9 mouse cellular contexts compared by ENCODE assay signal in genomic region chr11:75455041-75455736, GRCm38 (mm10). TPM values are rescaled to one million over a fixed set of nuclear protein-coding genes. Genes with fewer than 3 reads are reported as not detected.
DNase-seq lines count a peak whose midpoint lies in the region; ATAC-seq and TF ChIP-seq lines count a peak whose summit lies in the region.
"Had no signal": no experiment of that assay in that cellular context is flagged by ENCODE, and none has a peak within 500 bp of the region (broad histone marks: within the 10 kb centered on the region; RNA-seq: fewer than 3 reads in every experiment).

No protein-coding gene starts in this region.

- no peaks in the 10 kb centered on the region for H3K9me3 ChIP-seq in forebrain, postnatal 0 days (ENCODE audit: low read length)
- no peaks in the 10 kb centered on the region for H3K9me3 ChIP-seq in limb, embryonic 14.5 days (ENCODE audit: control insufficient read depth, low read length)
- H3K9me3 ChIP-seq in neural tube, embryonic 15.5 days (replicated peaks) = no peaks in the 10 kb centered on the region

- no peak overlapping the region for H3K27ac ChIP-seq in forebrain, postnatal 0 days (ENCODE audit: low read depth, low read length)
- H3K27ac ChIP-seq in limb, embryonic 14.5 days (replicated peaks; ENCODE audit: low read depth, low read length) = peak overlapping the region; percentile 65
- H3K27ac ChIP-seq in neural tube, embryonic 15.5 days (replicated peaks) = peak overlapping the region; percentile 70

- 71% methylated on average over 10 of the region's 10 CpGs for WGBS in forebrain, postnatal 0 days
- WGBS in limb, embryonic 14.5 days = 67% methylated on average over 10 of the region's 10 CpGs
- WGBS in neural tube, embryonic 15.5 days = 77% methylated on average over 10 of the region's 10 CpGs

- TF ChIP-seq POLR2A in limb, embryonic 14.5 days (IDR thresholded peaks at IDR 0.05; ENCODE audit: borderline replicate concordance, extremely low read depth, insufficient read depth, insufficient read length) = no peak

- intact Hi-C loops in left cerebral cortex, postnatal 10 days (cut with DNase I) = loop anchor here (10.0 kb wide), 1 partner anchor 270 kb away; no protein-coding TSS in a partner anchor

- peak; percentile 34 for DNase-seq in thymus, postnatal 0 days (ENCODE audit: low spot score)
- no peak for DNase-seq in thymus, postnatal 10 days (ENCODE audit: low spot score in 2 of 2)
- DNase-seq in forebrain, postnatal 0 days = peak; percentile 13
- no peak for DNase-seq in limb, embryonic 14.5 days (ENCODE audit: low spot score)
- DNase-seq in c-Kit-positive CD71-positive TER-119-positive erythroid progenitor cells, embryonic 14.5 days (ENCODE audit: low spot score) = no peak
- no peak for DNase-seq in layer of hippocampus, adult 9-11 months
- DNase-seq in left cerebral cortex, postnatal 10 days (ENCODE audit: extremely low spot score in 1 of 2, low spot score in 2 of 2) = no peak

- H3K4me2 ChIP-seq in forebrain, postnatal 0 days (ENCODE audit: low read depth) = peak overlapping the region; percentile 100
- H3K4me2 ChIP-seq in limb, embryonic 14.5 days (replicated peaks; ENCODE audit: low read depth, low read length, severe bottlenecking) = peak overlapping the region; percentile 95
- peak overlapping the region; percentile 97 for H3K4me2 ChIP-seq in neural tube, embryonic 15.5 days

- peak overlapping the region; percentile 78; the same call in 1 of the 2 replicates for H3K9ac ChIP-seq in forebrain, postnatal 0 days
- peak overlapping the region; percentile 62 for H3K9ac ChIP-seq in limb, embryonic 14.5 days (ENCODE audit: low read depth, low read length, severe bottlenecking)
- H3K9ac ChIP-seq in neural tube, embryonic 15.5 days (replicated peaks) = peak overlapping the region; percentile 63

- H3K4me3 ChIP-seq in forebrain, postnatal 0 days (ENCODE audit: low read depth, low read length) = peak overlapping the region; percentile 68
- peak overlapping the region; percentile 52 for H3K4me3 ChIP-seq in limb, embryonic 14.5 days (replicated peaks; ENCODE audit: low read length)
- peak overlapping the region; percentile 66 for H3K4me3 ChIP-seq in neural tube, embryonic 15.5 days (replicated peaks)

- no peak for ATAC-seq in forebrain, postnatal 0 days
- ATAC-seq in limb, embryonic 14.5 days (ENCODE audit: low FRiP score, low read depth) = no peak
- no peak for ATAC-seq in neural tube, embryonic 15.5 days (ENCODE audit: low FRiP score)

- no peak for TF ChIP-seq CTCF in forebrain, postnatal 0 days (IDR thresholded peaks at IDR 0.05; ENCODE audit: low read depth)

- peaks cover 8% of the 10 kb centered on the region; the same call in 1 of the 2 replicates for H3K36me3 ChIP-seq in forebrain, postnatal 0 days (ENCODE audit: insufficient read depth)
- peaks cover 5% of the 10 kb centered on the region; the same call in 1 of the 2 replicates for H3K36me3 ChIP-seq in limb, embryonic 14.5 days (ENCODE audit: control insufficient read depth, insufficient read depth, low read length)
- peaks cover 7% of the 10 kb centered on the region; the same call in 1 of the 2 replicates for H3K36me3 ChIP-seq in neural tube, embryonic 15.5 days

- no peaks in the 10 kb centered on the region for H3K27me3 ChIP-seq in forebrain, postnatal 0 days (ENCODE audit: insufficient read depth, low read length)
- H3K27me3 ChIP-seq in limb, embryonic 14.5 days (ENCODE audit: control insufficient read depth, insufficient read depth, low read length) = no peaks in the 10 kb centered on the region
- H3K27me3 ChIP-seq in neural tube, embryonic 15.5 days (replicated peaks) = no peaks in the 10 kb centered on the region

- peaks cover 13% of the 10 kb centered on the region for H3K4me1 ChIP-seq in forebrain, postnatal 0 days (ENCODE audit: insufficient read depth)
- peaks cover 21% of the 10 kb centered on the region for H3K4me1 ChIP-seq in limb, embryonic 14.5 days (ENCODE audit: control insufficient read depth, insufficient read depth, low read length)
- H3K4me1 ChIP-seq in neural tube, embryonic 15.5 days = peaks cover 57% of the 10 kb centered on the region

RNA-seq across cellular contexts. Expression of gene Wdr81, which starts 0.7 kb away (rescaled TPM):
- polyA plus RNA-seq in thymus, postnatal 0 days (2015; fragmentation: Nextera tagmentation; extraction: Ambion mirVana) = 5.7 and 5.9 TPM in 2 replicates
- 15.8 and 15.9 TPM in 2 replicates for total RNA-seq in forebrain, postnatal 0 days (2014; rRNA removed)
- polyA plus RNA-seq in forebrain, postnatal 0 days (2015; fragmentation: Nextera tagmentation; extraction: Ambion mirVana) = 4.2 and 4.9 TPM in 2 replicates
- 9.0 and 10.4 TPM in 2 replicates for polyA plus RNA-seq in limb, embryonic 14.5 days (2012; rRNA removed)
- 6.6 and 6.8 TPM in 2 replicates for polyA plus RNA-seq in limb, embryonic 14.5 days (2014; fragmentation: Nextera tagmentation; extraction: Ambion mirVana)
- 6.3 and 6.6 TPM in 2 replicates for polyA plus RNA-seq in neural tube, embryonic 15.5 days (2015; fragmentation: Nextera tagmentation; extraction: Ambion mirVana)
- 10 to 100 TPM; 17.3 to 18.1 TPM for total RNA-seq in left cerebral cortex, postnatal 10 days (2021)

RNA-seq across cellular contexts. Expression of gene Tlcd2, which starts 6.3 kb away (rescaled TPM):
- 9.7 and 13.8 TPM in 2 replicates for polyA plus RNA-seq in thymus, postnatal 0 days (2015; fragmentation: Nextera tagmentation; extraction: Ambion mirVana)
- 0.31 and 1.4 TPM in 2 replicates for total RNA-seq in forebrain, postnatal 0 days (2014; rRNA removed)
- polyA plus RNA-seq in forebrain, postnatal 0 days (2015; fragmentation: Nextera tagmentation; extraction: Ambion mirVana) = 0.79 and 1.2 TPM in 2 replicates
- polyA plus RNA-seq in limb, embryonic 14.5 days (2012; rRNA removed) = 15.0 and 15.5 TPM in 2 replicates
- 19.5 and 25.2 TPM in 2 replicates for polyA plus RNA-seq in limb, embryonic 14.5 days (2014; fragmentation: Nextera tagmentation; extraction: Ambion mirVana)
- 2.4 and 8.5 TPM in 2 replicates for polyA plus RNA-seq in neural tube, embryonic 15.5 days (2015; fragmentation: Nextera tagmentation; extraction: Ambion mirVana)
- 1 to 10 TPM in 1 of 2 experiments, under 1 TPM in 1; 0.67 to 1.1 TPM for total RNA-seq in left cerebral cortex, postnatal 10 days (2021)

RNA-seq across cellular contexts. Expression of gene Serpinf2, which starts 15.8 kb away (rescaled TPM):
- polyA plus RNA-seq in thymus, postnatal 0 days (2015; fragmentation: Nextera tagmentation; extraction: Ambion mirVana) = 0.10 TPM in 1 of 2 replicates, not detected in the other
- total RNA-seq in forebrain, postnatal 0 days (2014; rRNA removed) = 0.24 TPM in 1 of 2 replicates, not detected in the other
- polyA plus RNA-seq in forebrain, postnatal 0 days (2015; fragmentation: Nextera tagmentation; extraction: Ambion mirVana) = not detected in 2 replicates
- 0.53 and 0.59 TPM in 2 replicates for polyA plus RNA-seq in limb, embryonic 14.5 days (2012; rRNA removed)
- polyA plus RNA-seq in limb, embryonic 14.5 days (2014; fragmentation: Nextera tagmentation; extraction: Ambion mirVana) = not detected in 2 replicates
- 0.33 and 1.6 TPM in 2 replicates for polyA plus RNA-seq in neural tube, embryonic 15.5 days (2015; fragmentation: Nextera tagmentation; extraction: Ambion mirVana)
- total RNA-seq in left cerebral cortex, postnatal 10 days (2021) = not detected
- total RNA-seq: heart, adult 18-20 months had no signal

RNA-seq across cellular contexts. Expression of gene Prpf8, which starts 31.4 kb away (rescaled TPM):
- 39.2 and 40.0 TPM in 2 replicates for polyA plus RNA-seq in thymus, postnatal 0 days (2015; fragmentation: Nextera tagmentation; extraction: Ambion mirVana)
- 89.0 and 120 TPM in 2 replicates for total RNA-seq in forebrain, postnatal 0 days (2014; rRNA removed)
- 25.6 and 27.9 TPM in 2 replicates for polyA plus RNA-seq in forebrain, postnatal 0 days (2015; fragmentation: Nextera tagmentation; extraction: Ambion mirVana)
- polyA plus RNA-seq in limb, embryonic 14.5 days (2012; rRNA removed) = 123 and 136 TPM in 2 replicates
- 85.9 and 92.5 TPM in 2 replicates for polyA plus RNA-seq in limb, embryonic 14.5 days (2014; fragmentation: Nextera tagmentation; extraction: Ambion mirVana)
- 43.9 and 44.3 TPM in 2 replicates for polyA plus RNA-seq in neural tube, embryonic 15.5 days (2015; fragmentation: Nextera tagmentation; extraction: Ambion mirVana)
- 100 to 1,000 TPM; 117 to 121 TPM for total RNA-seq in left cerebral cortex, postnatal 10 days (2021)

RNA-seq across cellular contexts. Expression of gene Serpinf1, which starts 32.7 kb away (rescaled TPM):
- 44.9 and 47.7 TPM in 2 replicates for polyA plus RNA-seq in thymus, postnatal 0 days (2015; fragmentation: Nextera tagmentation; extraction: Ambion mirVana)
- total RNA-seq in forebrain, postnatal 0 days (2014; rRNA removed) = 43.0 and 53.3 TPM in 2 replicates
- polyA plus RNA-seq in forebrain, postnatal 0 days (2015; fragmentation: Nextera tagmentation; extraction: Ambion mirVana) = 44.6 and 57.7 TPM in 2 replicates
- 160 and 176 TPM in 2 replicates for polyA plus RNA-seq in limb, embryonic 14.5 days (2012; rRNA removed)
- 267 and 276 TPM in 2 replicates for polyA plus RNA-seq in limb, embryonic 14.5 days (2014; fragmentation: Nextera tagmentation; extraction: Ambion mirVana)
- polyA plus RNA-seq in neural tube, embryonic 15.5 days (2015; fragmentation: Nextera tagmentation; extraction: Ambion mirVana) = 63.4 and 69.1 TPM in 2 replicates
- total RNA-seq in left cerebral cortex, postnatal 10 days (2021) = 10 to 100 TPM; 14.7 to 18.2 TPM

Comparison
In these comparisons a context has a peak if more than half of its experiments do, and no peak if none do; other contexts are left out.
1. DNase-seq: peak in thymus, postnatal 0 days (single experiment) and forebrain, postnatal 0 days (single experiment); none in thymus, postnatal 10 days (0 of 2), limb, embryonic 14.5 days (single experiment), c-Kit-positive CD71-positive TER-119-positive erythroid progenitor cells, embryonic 14.5 days (single experiment), layer of hippocampus, adult 9-11 months (single experiment) and left cerebral cortex, postnatal 10 days (0 of 2).
2. Peak in every context shown above with its lines, with median percentiles within 50 percentile points of each other: H3K4me2 ChIP-seq, H3K4me3 ChIP-seq and H3K9ac ChIP-seq.